Mouse (Mus musculus) B cell, adult 2 months (primary cell): ENCODE measurements around the gene Serhl.
"Not testable (repeated sequence)": the region's sequence is repeated elsewhere in the genome, so short reads cannot be mapped to it uniquely, and the experiment has no call there.

ENCODE experiments used
- DNase-seq, 2 experiments: peaks; one replicate each; pipeline ENCODE4 v3.0.0; 2022

Gene Serhl

GRCm38 (mm10) chr15:83089429-83089605, at the start of gene Serhl:
Serhl (plus strand) TSS chr15:83089506.
- DNase-seq: no peak

DNA sequence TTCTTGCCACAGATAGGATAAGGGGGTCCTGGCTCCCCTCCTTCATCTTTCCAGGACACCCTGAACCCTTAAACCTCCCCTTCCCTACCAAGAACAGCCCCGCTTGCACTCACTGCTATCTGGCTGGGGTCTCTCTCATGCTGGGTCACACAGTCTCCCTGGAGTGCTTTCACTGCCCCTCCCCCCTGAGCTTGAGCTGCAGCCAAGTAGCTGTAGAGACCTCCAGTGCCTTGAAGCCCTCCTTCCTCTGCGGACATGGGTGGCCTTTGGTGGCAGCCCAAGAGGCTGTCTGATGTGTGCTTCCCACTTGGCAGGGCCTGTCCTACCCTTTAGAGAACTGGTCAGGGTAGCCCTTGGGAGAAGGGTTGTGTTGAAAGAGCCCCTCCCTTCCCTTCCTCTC, 49.1 kb upstream of the Serhl start:
- DNase-seq: no peak

DNA sequence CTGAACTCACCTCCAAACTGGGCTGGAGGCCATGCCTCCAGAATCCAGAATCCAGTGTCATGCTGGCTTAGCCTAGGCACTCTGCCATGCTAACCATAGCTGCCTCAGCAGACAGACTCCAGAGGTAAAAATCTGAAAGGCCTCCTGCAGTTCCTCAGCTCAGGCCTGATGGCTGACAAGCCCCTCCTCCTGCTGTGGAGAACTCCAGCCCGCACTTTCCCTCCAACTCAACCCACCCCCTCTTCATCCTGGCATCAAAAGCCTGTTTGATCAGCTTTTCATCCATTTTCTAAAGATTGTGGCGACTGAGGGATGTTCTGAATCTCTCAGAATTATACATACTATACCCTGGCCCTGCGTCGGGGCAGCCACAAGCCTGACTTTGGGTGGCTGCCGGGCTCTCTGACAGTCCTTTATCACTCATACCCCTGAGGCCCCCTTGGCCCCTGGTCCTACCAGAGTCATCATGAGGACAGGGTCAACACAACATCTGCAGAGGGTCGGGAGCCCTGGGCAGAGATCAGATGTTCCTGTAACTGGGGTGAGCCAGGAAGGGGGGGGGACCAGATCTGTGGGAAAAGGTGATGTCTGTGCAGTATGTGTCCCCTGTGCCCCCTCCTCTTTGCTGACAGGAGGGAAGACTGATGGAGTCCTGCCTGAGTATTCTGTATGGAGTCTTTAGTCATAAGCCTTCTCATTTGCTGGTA, 46.5 kb upstream of the Serhl start:
- no peak for DNase-seq

DNA sequence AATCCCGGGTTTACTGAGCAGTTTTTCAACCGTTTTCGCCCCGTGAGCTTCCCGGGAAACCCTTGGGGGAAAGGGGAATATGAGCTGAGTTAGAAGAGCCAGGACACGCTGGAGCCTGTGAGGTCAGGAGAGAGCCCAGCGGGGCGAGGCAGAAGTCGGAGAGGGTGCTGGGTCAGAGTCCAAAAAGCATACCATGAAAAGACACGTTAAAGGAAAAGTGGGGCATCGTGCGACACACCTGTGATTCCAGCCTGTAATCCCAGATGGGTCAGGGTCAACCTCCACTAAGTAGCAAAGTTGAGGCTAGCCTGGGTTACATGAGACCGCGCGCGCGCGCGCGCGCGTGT, 46.0 kb upstream of the Serhl start:
- DNase-seq: no peak

- DNase-seq: not testable (repeated sequence)
Observed at GRCm38 (mm10) chr15:83045565-83045964, 43.7 kb upstream of the Serhl start.

- peak; percentile 40 for DNase-seq
Observed at GRCm38 (mm10) chr15:83046308-83046707, 43.0 kb upstream of the Serhl start.

- DNase-seq: no peak
Observed at GRCm38 (mm10) chr15:83046730-83047129, 42.6 kb upstream of the Serhl start.

DNA sequence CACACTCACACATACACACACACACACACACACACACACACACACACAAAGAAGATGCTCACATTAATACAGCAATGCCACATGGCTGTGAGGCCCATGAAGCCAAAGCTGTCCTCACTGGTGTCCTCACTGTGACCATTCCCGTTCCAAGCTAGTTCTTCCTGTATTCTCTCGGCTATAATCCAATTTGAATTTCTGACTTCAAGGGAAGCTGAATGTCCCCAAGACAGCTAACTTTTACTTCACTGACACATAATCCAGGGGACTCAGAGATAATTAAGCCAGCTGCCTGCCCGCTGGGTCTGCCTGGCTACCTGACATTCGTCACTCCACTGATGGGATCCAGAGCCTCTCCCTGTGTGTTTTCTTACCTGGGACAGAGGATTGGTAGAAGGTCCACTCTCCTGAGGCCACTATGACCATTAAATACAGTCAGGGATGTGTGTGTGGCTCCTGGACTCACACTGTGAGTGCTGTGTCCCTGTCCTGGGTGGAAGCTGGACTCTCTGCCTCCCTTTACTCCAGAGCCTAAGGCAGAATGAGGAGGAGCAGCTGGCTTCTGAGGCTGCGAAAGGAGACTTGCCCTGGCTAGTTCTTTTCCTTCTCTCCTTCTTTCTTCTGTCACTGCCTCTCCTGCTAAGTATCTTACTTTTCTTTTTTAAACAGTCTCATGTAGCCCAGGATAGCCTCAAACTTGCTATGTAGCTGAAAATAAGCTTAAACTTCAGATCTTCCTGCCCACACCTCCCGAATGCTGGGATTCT, 36.8 kb upstream of the Serhl start:
- DNase-seq: no peak

- DNase-seq: no peak
Observed at GRCm38 (mm10) chr15:83053261-83053660, 36.0 kb upstream of the Serhl start.

- DNase-seq: no peak
Observed at GRCm38 (mm10) chr15:83055569-83055968, 33.7 kb upstream of the Serhl start.

DNA sequence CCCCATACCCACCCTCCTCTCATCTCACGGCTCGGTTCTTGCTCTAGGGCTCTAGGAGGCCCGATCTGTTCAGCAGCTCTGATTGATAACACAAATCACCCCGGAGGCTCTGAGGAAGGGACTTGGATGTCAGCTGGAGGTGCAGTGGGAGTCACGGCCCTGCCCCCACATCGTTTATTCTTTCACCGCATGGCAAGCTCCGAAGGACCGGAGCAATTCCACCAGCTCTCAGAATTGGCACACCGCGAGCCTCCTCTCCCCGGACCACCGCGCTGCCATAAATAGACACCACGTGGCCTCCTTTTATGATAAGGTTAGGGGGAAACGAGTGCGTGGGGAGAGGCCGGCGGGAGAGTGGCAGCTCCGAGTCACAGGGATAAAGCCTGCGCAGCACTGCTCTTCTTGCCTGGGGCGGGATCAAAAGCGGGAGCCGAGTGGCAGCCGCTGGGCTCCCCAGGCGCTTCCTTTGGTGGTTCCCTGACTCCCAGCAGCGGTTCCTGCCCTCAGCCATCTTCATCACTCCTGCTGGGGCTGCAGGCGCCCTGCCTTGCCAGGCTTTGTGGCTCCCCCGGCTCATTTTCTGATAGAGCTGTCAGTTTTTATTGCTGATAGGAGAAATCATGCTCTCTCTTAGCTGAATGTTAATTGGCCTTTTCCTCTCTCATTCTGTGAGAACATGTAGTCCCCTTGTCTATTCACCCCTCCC, 32.8 kb upstream of the Serhl start:
- DNase-seq: no peak

DNA sequence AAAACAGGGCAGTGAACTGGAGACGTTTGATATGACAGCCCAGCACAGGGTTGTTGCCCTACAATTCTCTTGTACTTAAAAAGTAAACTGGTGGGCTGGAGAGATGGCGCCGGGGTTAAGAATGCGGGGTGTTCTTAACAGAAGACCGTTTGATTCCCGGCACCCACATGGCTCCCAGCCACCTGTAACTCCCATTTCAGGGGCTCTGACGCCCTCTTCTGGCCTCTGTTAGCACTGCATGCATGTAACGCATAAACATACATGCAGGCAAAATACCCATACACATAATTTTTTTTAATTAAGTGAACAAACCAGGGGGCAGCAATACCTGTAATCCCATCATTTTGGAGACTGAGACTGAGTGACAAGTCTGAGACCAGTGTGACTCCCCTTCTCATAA, 31.8 kb upstream of the Serhl start:
- DNase-seq: no peak

DNA sequence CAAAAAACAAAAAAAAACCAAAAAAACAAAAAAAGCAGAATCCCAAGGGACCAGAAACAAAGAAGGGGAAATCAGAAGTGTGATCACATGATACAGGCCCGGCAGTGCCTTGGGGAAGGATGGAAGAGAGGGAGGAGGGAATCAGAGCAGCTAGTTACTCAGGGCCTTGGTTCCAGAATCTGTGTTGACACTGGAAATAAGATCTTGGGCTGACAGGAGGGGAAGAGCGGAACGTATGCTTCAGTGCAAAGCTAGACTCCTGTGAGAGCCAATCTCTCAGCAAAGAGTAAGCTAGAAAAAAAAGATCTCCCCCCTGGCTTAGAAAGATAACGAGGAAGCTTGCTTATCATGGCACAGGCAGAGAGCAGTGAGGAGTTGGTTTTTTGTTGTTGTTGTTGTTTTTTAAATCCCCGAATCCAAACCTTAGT, 30.1 kb upstream of the Serhl start:
- DNase-seq: no peak

- no peak for DNase-seq
Observed at GRCm38 (mm10) chr15:83061689-83062088, 27.6 kb upstream of the Serhl start.

DNA sequence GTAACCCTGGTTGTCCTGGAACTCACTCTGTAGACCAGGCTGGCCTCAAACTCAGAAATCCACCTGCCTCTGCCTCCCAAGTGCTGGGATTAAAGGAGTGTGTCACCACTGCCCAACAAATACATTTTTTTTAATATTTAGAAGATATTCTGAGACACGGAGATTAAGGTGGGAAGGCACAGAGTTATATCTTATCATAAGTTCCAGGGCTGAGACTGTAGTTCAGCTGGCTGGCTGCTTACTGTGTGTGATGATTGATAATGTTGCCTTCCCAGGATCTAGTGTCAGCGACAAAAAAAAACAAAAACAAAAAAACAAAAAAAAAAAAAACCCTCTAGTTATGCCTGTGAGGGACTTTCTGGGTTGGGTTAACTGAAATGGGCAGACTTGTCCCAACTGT, 26.7 kb upstream of the Serhl start:
- DNase-seq: not testable (repeated sequence)

- no peak for DNase-seq
Observed at GRCm38 (mm10) chr15:83065543-83065942, 23.8 kb upstream of the Serhl start.

DNA sequence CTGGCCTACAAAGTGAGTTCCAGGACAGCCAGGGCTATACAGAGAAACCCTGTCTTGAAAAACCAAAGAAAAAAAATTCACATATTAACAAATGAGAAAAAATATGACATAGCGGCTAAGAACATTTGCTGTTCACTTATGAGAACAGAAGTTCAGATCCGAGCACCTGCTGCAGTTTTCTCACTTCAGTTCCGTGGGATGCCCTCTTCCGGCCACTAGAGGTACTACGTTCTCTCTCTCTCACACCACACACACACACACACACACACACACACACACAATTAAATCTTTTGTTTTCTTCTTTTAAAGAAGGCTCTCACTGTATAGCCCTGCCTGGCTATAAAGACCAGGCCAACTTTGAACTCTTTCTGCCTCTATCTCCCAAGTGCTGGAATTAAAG, 21.0 kb upstream of the Serhl start:
- no peak for DNase-seq

DNA sequence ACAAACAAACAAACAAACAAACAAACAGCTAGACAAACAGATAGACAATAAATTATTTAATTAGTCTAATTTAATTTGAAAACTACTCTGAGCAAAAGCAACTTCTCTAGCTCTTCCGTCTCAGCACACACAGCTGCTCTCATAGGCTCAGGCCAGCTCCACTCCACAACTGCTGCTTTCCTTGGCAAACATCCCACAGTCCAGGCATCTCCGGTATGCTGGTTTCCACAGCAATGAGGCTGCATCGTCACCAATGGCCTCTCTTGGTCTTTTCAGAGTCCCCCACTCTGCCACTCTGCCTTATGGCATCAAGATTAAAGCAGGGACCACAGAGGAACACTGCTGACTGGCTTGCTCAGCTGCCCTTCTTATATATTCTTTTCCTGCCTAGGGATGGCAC, 18.4 kb upstream of the Serhl start:
- DNase-seq: no peak

GRCm38 (mm10) chr15:83071752-83072151, 17.6 kb upstream of the Serhl start:
- DNase-seq: no peak

DNA sequence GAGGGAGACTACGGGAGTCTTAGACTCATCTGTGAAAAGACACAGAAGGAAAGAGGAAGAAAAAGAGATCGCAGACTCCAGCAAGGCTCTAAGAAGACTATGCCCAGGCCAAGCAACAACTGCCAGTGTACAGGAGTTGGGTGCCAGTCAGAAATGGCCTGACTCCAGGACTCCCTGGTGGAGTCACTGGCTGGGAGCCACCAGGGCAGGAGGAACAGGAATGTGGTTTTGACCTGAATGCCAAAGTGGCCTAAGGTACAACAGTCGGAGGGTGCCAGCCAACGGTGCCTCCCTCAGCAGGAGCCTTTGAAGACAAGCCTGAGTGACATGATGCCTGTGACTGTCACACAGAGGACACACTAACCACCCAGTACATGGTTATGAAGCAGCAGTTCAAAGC, 15.1 kb upstream of the Serhl start:
- no peak for DNase-seq

DNA sequence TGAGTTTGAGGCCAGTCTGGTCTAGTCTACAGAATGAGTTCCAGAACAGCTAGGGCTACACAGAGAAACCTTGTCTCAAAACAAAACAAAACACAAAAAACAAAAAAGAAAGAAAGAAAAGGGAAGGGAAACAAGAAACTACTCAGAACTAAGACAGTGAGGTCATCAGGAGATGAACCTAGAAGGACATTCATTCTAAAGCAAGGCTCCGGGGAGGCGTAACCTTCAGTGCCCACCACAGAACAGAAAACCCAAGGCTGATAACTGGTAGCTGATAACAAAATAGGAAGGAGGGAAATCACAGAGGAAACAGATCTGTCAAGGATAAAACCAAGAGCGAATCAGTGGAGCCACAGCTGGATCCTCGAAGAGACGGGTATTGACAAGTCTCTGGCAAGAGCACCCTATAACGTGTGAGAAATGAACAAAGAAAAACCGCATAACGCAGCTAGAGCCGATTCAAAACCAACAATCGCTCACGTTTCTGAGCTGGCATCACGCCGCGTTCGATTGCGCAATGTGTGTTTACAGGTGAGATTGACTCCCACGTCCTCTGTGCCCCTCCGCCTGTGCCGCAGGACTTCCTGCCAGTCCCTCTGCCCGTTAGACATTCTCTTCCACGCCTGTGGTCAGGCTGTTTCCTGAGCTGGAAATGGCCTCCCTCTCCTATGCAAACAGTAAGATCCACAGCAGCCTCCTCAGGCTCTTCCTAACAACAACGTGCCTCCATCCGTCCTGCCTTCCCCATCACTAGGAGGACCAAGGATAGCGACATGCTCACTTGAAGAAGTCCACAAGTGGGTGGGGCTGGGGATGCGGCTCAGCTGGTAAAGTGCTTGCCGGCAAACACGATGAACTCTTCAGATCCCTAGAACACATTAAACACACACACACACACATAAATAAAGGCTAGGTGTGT, 13.4 kb upstream of the Serhl start:
- peak; percentile 26 to 27 for DNase-seq

DNA sequence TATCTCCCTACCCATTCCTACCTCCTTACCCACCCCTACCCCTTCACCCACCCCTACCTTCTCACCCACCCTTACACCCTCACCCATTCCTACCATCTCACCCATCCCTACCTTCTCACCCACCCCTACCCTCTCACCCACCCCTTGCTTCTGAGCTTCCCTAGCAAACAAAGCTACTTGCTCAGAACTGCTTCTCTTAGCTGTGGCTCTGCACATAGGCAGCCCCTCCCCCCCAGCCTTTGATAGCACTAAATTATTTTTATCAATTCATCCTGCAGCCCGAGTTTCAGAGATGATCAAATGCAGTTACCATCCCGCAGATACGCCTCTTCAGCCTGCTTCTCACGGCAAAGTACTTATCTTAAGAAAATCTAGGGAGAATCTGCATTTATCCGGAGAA, 5.8 kb upstream of the Serhl start:
- no peak for DNase-seq

GRCm38 (mm10) chr15:83084022-83084640, 5.2 kb upstream of the Serhl start:
- DNase-seq: no peak
